Mouse (Mus musculus): ENCODE data around the gene Gm10309. TPM values are rescaled to one million over a fixed set of nuclear protein-coding genes. Genes with fewer than 3 reads are reported as not detected.
A peak's percentile ranks its signal among the peaks of the same experiment; 100 is the strongest.
"Not testable (repeated sequence)": the region's sequence is repeated elsewhere in the genome, so short reads cannot be mapped to it uniquely, and the experiment has no call there.

Gene Gm10309
- total RNA-seq, 2 experiments from 2014 or later = 0.11 TPM; not detected in 1

GRCm38 (mm10) chr17:86477401-86477800 lies 27.6 kb downstream of the Gm10309 start:
- not testable (repeated sequence) for DNase-seq (ENCODE audit: low spot score)

- no peak for DNase-seq (ENCODE audit: low spot score)
Observed at GRCm38 (mm10) chr17:86476674-86477073, 28.4 kb downstream of the Gm10309 start.

- DNase-seq (ENCODE audit: low spot score) = no peak
Observed at GRCm38 (mm10) chr17:86471684-86472083, 33.3 kb downstream of the Gm10309 start.

GRCm38 (mm10) chr17:86470160-86470559 lies 34.9 kb downstream of the Gm10309 start:
- no peak for DNase-seq (ENCODE audit: low spot score)

GRCm38 (mm10) chr17:86467967-86468366 lies 37.1 kb downstream of the Gm10309 start:
- DNase-seq (ENCODE audit: low spot score) = no peak

- no peak for DNase-seq (ENCODE audit: low spot score)
Observed at GRCm38 (mm10) chr17:86467291-86467898, 37.6 kb downstream of the Gm10309 start.

GRCm38 (mm10) chr17:86466871-86467270 lies 38.2 kb downstream of the Gm10309 start:
- no peak for DNase-seq (ENCODE audit: low spot score)

- DNase-seq (ENCODE audit: low spot score) = no peak
Observed at GRCm38 (mm10) chr17:86466412-86466811, 38.6 kb downstream of the Gm10309 start.

- DNase-seq (ENCODE audit: low spot score) = no peak
Observed at GRCm38 (mm10) chr17:86465865-86466264, 39.2 kb downstream of the Gm10309 start.

GRCm38 (mm10) chr17:86464689-86465363 lies 40.2 kb downstream of the Gm10309 start:
- DNase-seq (ENCODE audit: low spot score) = no peak

GRCm38 (mm10) chr17:86464197-86464596 lies 40.8 kb downstream of the Gm10309 start:
- DNase-seq (ENCODE audit: low spot score) = no peak

- peak; percentile 34 for DNase-seq (ENCODE audit: low spot score)
Observed at GRCm38 (mm10) chr17:86463369-86463768, 41.7 kb downstream of the Gm10309 start.

GRCm38 (mm10) chr17:86460645-86461430 lies 44.2 kb downstream of the Gm10309 start:
- peak; percentile 15 for DNase-seq (ENCODE audit: low spot score)

GRCm38 (mm10) chr17:86458302-86458980 lies 46.6 kb downstream of the Gm10309 start:
- no peak for DNase-seq (ENCODE audit: low spot score)

- no peak for DNase-seq (ENCODE audit: low spot score)
Observed at GRCm38 (mm10) chr17:86456512-86456911, 48.5 kb downstream of the Gm10309 start.

- DNase-seq (ENCODE audit: low spot score) = no peak
Observed at GRCm38 (mm10) chr17:86454351-86454706, 50.7 kb downstream of the Gm10309 start.

GRCm38 (mm10) chr17:86453673-86454350 lies 51.2 kb downstream of the Gm10309 start:
- DNase-seq (ENCODE audit: low spot score) = no peak

GRCm38 (mm10) chr17:86452934-86453333 lies 52.1 kb downstream of the Gm10309 start:
- DNase-seq (ENCODE audit: low spot score) = no peak

Measured in gastrocnemius, adult 18-20 months (tissue).